Mouse (Mus musculus) cortical plate, adult 2 months (tissue): ENCODE measurements at regions not wholly inside any gene's neighbourhood (a gene's known extent, or its start where the extent isn't known, plus 50 kb on each side); places are given as distances from the start of the nearest gene placed in this dataset.

Source experiments
- CTCF ChIP-seq: fragments of 200-500 bp; IDR thresholded peaks from 2 replicates; pipeline ENCODE4 v1.5.1; 2011; ENCODE audit warnings: mild to moderate bottlenecking, control low read depth, low read length; ENCODE audit not compliant: insufficient read depth; ENCODE audit errors: extremely low read depth
- POLR2A ChIP-seq: fragments of 200-500 bp; IDR thresholded peaks from 2 replicates; pipeline ENCODE4 v1.6.1; 2011; ENCODE audit warnings: mild to moderate bottlenecking, low read length, control low read depth; ENCODE audit not compliant: insufficient read depth; ENCODE audit errors: extremely low read depth

GRCm38 (mm10) chr4:10553724-10554123 is 320.6 kb upstream of the 2610301B20Rik start:
- TF ChIP-seq POLR2A (no peak), CTCF (no peak)
